Mouse (Mus musculus) liver, embryonic 14.5 days (tissue): ENCODE measurements around the gene Rbm46. TPM values are rescaled to one million over a fixed set of nuclear protein-coding genes. Genes with fewer than 3 reads are reported as not detected.

ENCODE experiments used
- ATAC-seq: fragments of 200-750 bp; cut with Nextera tagmentation; 2 replicates; pipeline ENCODE4 v1.8.0; 2017; ENCODE audit warnings: moderate number of reproducible peaks, mild to moderate bottlenecking, moderate library complexity; ENCODE audit not compliant: insufficient read depth
- DNase-seq, 3 experiments: peaks; one replicate each; pipeline ENCODE4 v3.0.0-alpha.2; 2012 to 2013; ENCODE audit warnings: low read depth in 3 of 3, low spot score in 3 of 3
- H3K27ac ChIP-seq: fragments of 300-500 bp; sonication (generic); 2 replicates; pipeline ENCODE4 v1.5.1; 2014; ENCODE audit warnings: moderate library complexity, mild to moderate bottlenecking, control low read depth, inconsistent platforms
- H3K27me3 ChIP-seq: fragments of 300-500 bp; sonication (generic); 2 replicates; pipeline ENCODE4 v1.6.1; 2014; ENCODE audit warnings: mild to moderate bottlenecking, low read length, moderate library complexity; ENCODE audit not compliant: control insufficient read depth, insufficient read depth
- H3K36me3 ChIP-seq: fragments of 300-500 bp; sonication (generic); replicated peaks from 2 replicates; pipeline ENCODE4 v1.6.1; 2014; ENCODE audit warnings: low read depth; ENCODE audit not compliant: control insufficient read depth, insufficient read depth
- H3K4me1 ChIP-seq, 2 experiments: fragments of 200-500 bp in 1 of 2; fragments of 300-500 bp in 1 of 2; sonication (generic) in 1 of 2; replicated peaks; 2 replicates each; pipeline ENCODE4 v1.6.1; 2012 to 2014; ENCODE audit warnings: antibody characterized with exemption in 1 of 2, inconsistent platforms in 1 of 2, low read length in 1 of 2; ENCODE audit not compliant: control insufficient read depth in 2 of 2, insufficient read depth in 2 of 2
- H3K4me2 ChIP-seq: fragments of 300-500 bp; sonication (generic); 2 replicates; pipeline ENCODE4 v1.6.1; 2014; ENCODE audit warnings: low read depth, mild to moderate bottlenecking, control low read depth, moderate library complexity
- H3K4me3 ChIP-seq, 2 experiments: fragments of 200-500 bp in 1 of 2; fragments of 300-500 bp in 1 of 2; sonication (generic) in 1 of 2; 2 replicates each; pipeline ENCODE4 v1.5.1; 2012 to 2014; ENCODE audit warnings: low read depth in 2 of 2, low read length in 2 of 2, mild to moderate bottlenecking in 2 of 2, control low read depth in 1 of 2, inconsistent platforms in 1 of 2, moderate library complexity in 1 of 2; ENCODE audit not compliant: insufficient read depth in 1 of 2
- H3K9ac ChIP-seq: fragments of 300-500 bp; sonication (generic); replicated peaks from 2 replicates; pipeline ENCODE4 v1.6.1; 2014; ENCODE audit warnings: mild to moderate bottlenecking, control low read depth, moderate library complexity
- H3K9me3 ChIP-seq: fragments of 300-500 bp; sonication (generic); 2 replicates; pipeline ENCODE4 v1.6.1; 2016; ENCODE audit warnings: low read length, mixed read lengths; ENCODE audit not compliant: control insufficient read depth
- CTCF ChIP-seq: IDR thresholded peaks from 2 replicates; pipeline ENCODE4 v1.5.1; 2016; ENCODE audit warnings: antibody characterized with exemption, low read depth, control low read depth
- EP300 ChIP-seq: IDR thresholded peaks from 2 replicates; pipeline ENCODE4 v1.6.1; 2016; ENCODE audit warnings: antibody characterized with exemption, low read depth
- WGBS: fragments of 180-500 bp; shearing (Covaris S2); extraction: QIAGEN DNeasy Blood & Tissue Kit; methylation state at CpG from one replicate; pipeline ENCODE4 v1.1.7; 2014; ENCODE audit not compliant: insufficient replicate concordance; 5-methylcytosine and 5-hydroxymethylcytosine counted together
- polyA plus RNA-seq, 2 experiments: library from polyadenylated mRNA; depleted of rRNA in 1 of 2; stranded (reverse) in 1 of 2; unstranded in 1 of 2; fragments of >200 nt; fragmentation: Nextera tagmentation in 1 of 2; extraction: Ambion mirVana in 1 of 2; gene quantifications; 2 replicates each; pipeline versions ENCODE4 v1.2.1 to v1.2.3; 2012 to 2014

The Rbm46 gene
- polyA plus RNA-seq, 2 experiments, result 0.22 to 0.89 TPM

GRCm38 (mm10) chr3:82808323-82808911 is 67.9 kb downstream of the Rbm46 start:
- no peak for DNase-seq
- Histone ChIP-seq H3K27me3 (no peaks in the 10 kb centered on the region), H3K4me2 (no peak overlapping the region), H3K4me1 (no peaks in the 10 kb centered on the region), H3K27ac (no peak overlapping the region), H3K9me3 (no peaks in the 10 kb centered on the region), H3K9ac (no peak overlapping the region), H3K36me3 (no peaks in the 10 kb centered on the region), H3K4me3 (no peak overlapping the region)
- WGBS, result 28% methylated on average over 1 of the region's 1 CpGs
- no peak for TF ChIP-seq CTCF
- TF ChIP-seq EP300, result no peak
- no peak for ATAC-seq

- H3K9me3 ChIP-seq, result no peaks in the 10 kb centered on the region
- no peak for ATAC-seq
- H3K36me3 ChIP-seq, result no peaks in the 10 kb centered on the region
- 38% methylated on average over 7 of the region's 7 CpGs for WGBS
- no peaks in the 10 kb centered on the region for H3K4me1 ChIP-seq
- H3K4me2 ChIP-seq, result no peak overlapping the region
- no peak for DNase-seq
- H3K27ac ChIP-seq, result no peak overlapping the region
- H3K9ac ChIP-seq, result no peak overlapping the region
- TF ChIP-seq EP300 (no peak), CTCF (no peak)
- H3K4me3 ChIP-seq, result no peak overlapping the region
- H3K27me3 ChIP-seq, result no peaks in the 10 kb centered on the region
Observed at GRCm38 (mm10) chr3:82805291-82805690, 71.0 kb downstream of the Rbm46 start.

GRCm38 (mm10) chr3:82800470-82800843 is 75.8 kb downstream of the Rbm46 start:
- no peak for DNase-seq
- Histone ChIP-seq H3K36me3 (no peaks in the 10 kb centered on the region), H3K27ac (no peak overlapping the region), H3K9ac (no peak overlapping the region), H3K4me3 (no peak overlapping the region), H3K4me2 (no peak overlapping the region), H3K27me3 (no peaks in the 10 kb centered on the region), H3K4me1 (no peaks in the 10 kb centered on the region), H3K9me3 (no peaks in the 10 kb centered on the region)
- ATAC-seq, result no peak
- 47% methylated on average over 3 of the region's 3 CpGs for WGBS
- TF ChIP-seq EP300 (no peak), CTCF (no peak)

GRCm38 (mm10) chr3:82799735-82800469 is 76.4 kb downstream of the Rbm46 start:
- no peak overlapping the region for H3K27ac ChIP-seq
- ATAC-seq (no peak), DNase-seq (no peak)
- no peaks in the 10 kb centered on the region for H3K9me3 ChIP-seq
- 47% methylated on average over 4 of the region's 4 CpGs for WGBS
- H3K4me2 ChIP-seq, result no peak overlapping the region
- no peaks in the 10 kb centered on the region for H3K4me1 ChIP-seq
- no peaks in the 10 kb centered on the region for H3K36me3 ChIP-seq
- no peak overlapping the region for H3K9ac ChIP-seq
- H3K27me3 ChIP-seq, result no peaks in the 10 kb centered on the region
- H3K4me3 ChIP-seq, result no peak overlapping the region
- TF ChIP-seq EP300 (no peak), CTCF (no peak)

- Histone ChIP-seq H3K9me3 (no peaks in the 10 kb centered on the region), H3K36me3 (no peaks in the 10 kb centered on the region), H3K4me2 (no peak overlapping the region), H3K4me1 (no peaks in the 10 kb centered on the region), H3K9ac (no peak overlapping the region), H3K4me3 (no peak overlapping the region), H3K27ac (no peak overlapping the region), H3K27me3 (no peaks in the 10 kb centered on the region)
- 16% methylated on average over 1 of the region's 1 CpGs for WGBS
- ATAC-seq (no peak), DNase-seq (no peak)
- no peak for TF ChIP-seq CTCF
- TF ChIP-seq EP300, result no peak
Observed at GRCm38 (mm10) chr3:82793656-82794055, 82.6 kb downstream of the Rbm46 start.
